7 mouse cellular contexts compared by ENCODE assay signal in the genomic region with DNA sequence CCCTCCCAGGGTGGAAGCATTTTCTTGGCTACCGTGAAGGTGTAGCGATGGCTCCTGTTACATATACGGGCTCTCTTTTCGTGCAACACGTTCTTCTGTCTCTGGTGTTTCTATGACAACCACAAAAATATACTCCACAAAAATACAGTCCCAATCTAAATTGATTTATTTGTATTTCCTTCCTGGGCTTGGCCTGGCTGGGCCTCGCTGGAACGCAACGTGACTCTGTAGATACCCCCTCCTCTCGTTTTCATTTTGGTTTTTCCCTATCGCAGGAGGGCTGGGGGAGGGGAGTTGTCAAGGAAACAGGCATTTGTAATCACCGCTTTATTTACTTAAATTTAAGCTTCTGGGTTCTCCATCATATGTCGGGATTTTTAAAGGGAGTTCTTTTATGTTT. TPM values are rescaled to one million over a fixed set of nuclear protein-coding genes. Genes with fewer than 3 reads are reported as not detected.
DNase-seq lines count a peak whose midpoint lies in the region; ATAC-seq and TF ChIP-seq lines count a peak whose summit lies in the region.

No protein-coding gene starts in this region.

- H3K36me3 ChIP-seq in E14TG2a.4 (ENCODE audit: insufficient read depth, low read length) = peaks cover 14% of the 10 kb centered on the region
- H3K36me3 ChIP-seq in embryonic facial prominence, embryonic 15.5 days = peaks cover 6% of the 10 kb centered on the region; the same call in 1 of the 2 replicates
- peaks cover 5% of the 10 kb centered on the region for H3K36me3 ChIP-seq in hindbrain, embryonic 12.5 days

- in situ Hi-C loops in Patski (cut with MboI; ENCODE audit: low pct_unique_long_range_greater_than_20kb) = loop anchor here (5.0 to 10.0 kb wide), 4 partner anchors 43 to 245 kb away; no protein-coding TSS in a partner anchor

- peaks cover 13% of the 10 kb centered on the region for H3K9me3 ChIP-seq in E14TG2a.4 (ENCODE audit: low read length)
- no peaks in the 10 kb centered on the region for H3K9me3 ChIP-seq in embryonic facial prominence, embryonic 15.5 days (replicated peaks)
- H3K9me3 ChIP-seq in hindbrain, embryonic 12.5 days (replicated peaks) = no peaks in the 10 kb centered on the region

- POLR2A ChIA-PET in Patski (lab: Charles Lee) = interaction anchor here (0.9 kb wide), 1 partner anchor 31 kb away, joined by 3 read pairs; no protein-coding TSS in a partner anchor

- CTCF ChIA-PET in Patski (lab: Charles Lee) = no interaction called here

- 0% methylated on average over 12 of the region's 12 CpGs for WGBS in embryonic facial prominence, embryonic 15.5 days
- WGBS in hindbrain, embryonic 12.5 days = under 1% methylated on average over 12 of the region's 12 CpGs

- ATAC-seq in Patski = peak; percentile 3
- 0 out of 2 replicates have a peak, but pooled peaks have one; percentile 12 for ATAC-seq in embryonic facial prominence, embryonic 15.5 days (ENCODE audit: insufficient number of reproducible peaks, low FRiP score, low TSS enrichment, low read depth)
- peak; percentile 65 for ATAC-seq in hindbrain, embryonic 12.5 days (ENCODE audit: low FRiP score)

- peaks cover 57% of the 10 kb centered on the region for H3K4me1 ChIP-seq in E14TG2a.4 (replicated peaks; ENCODE audit: low read depth, low read length)
- peaks cover 19% of the 10 kb centered on the region for H3K4me1 ChIP-seq in embryonic facial prominence, embryonic 15.5 days
- H3K4me1 ChIP-seq in hindbrain, embryonic 12.5 days = peaks cover 25% of the 10 kb centered on the region

- H3K4me3 ChIP-seq in E14TG2a.4 (replicated peaks; ENCODE audit: low read length) = peak overlapping the region; percentile 83
- H3K4me3 ChIP-seq in embryonic facial prominence, embryonic 15.5 days (replicated peaks) = peak overlapping the region; percentile 66
- H3K4me3 ChIP-seq in hindbrain, embryonic 12.5 days = peak overlapping the region; percentile 64

- peak overlapping the region; percentile 94 for H3K27ac ChIP-seq in embryonic facial prominence, embryonic 15.5 days (replicated peaks)
- H3K27ac ChIP-seq in hindbrain, embryonic 12.5 days = peak overlapping the region; percentile 94

- no peaks in the 10 kb centered on the region for H3K27me3 ChIP-seq in E14TG2a.4 (ENCODE audit: insufficient read depth, low read length)
- no peaks in the 10 kb centered on the region for H3K27me3 ChIP-seq in Patski
- no peaks in the 10 kb centered on the region for H3K27me3 ChIP-seq in embryonic facial prominence, embryonic 15.5 days
- no peaks in the 10 kb centered on the region for H3K27me3 ChIP-seq in hindbrain, embryonic 12.5 days

- H3K4me2 ChIP-seq in embryonic facial prominence, embryonic 15.5 days (replicated peaks) = peak overlapping the region; percentile 95
- peak overlapping the region; percentile 89 for H3K4me2 ChIP-seq in hindbrain, embryonic 12.5 days (replicated peaks)

- no peak for TF ChIP-seq CTCF in E14TG2a.4 (conservative IDR thresholded peaks at IDR 0.05; ENCODE audit: low read length)
- no peak for TF ChIP-seq CTCF in Patski (IDR thresholded peaks at IDR 0.05)

- no peak for DNase-seq in Patski (ENCODE audit: low read depth, low spot score)
- peak; percentile 64 for DNase-seq in layer of hippocampus, adult 9-11 months
- DNase-seq in lung, postnatal 14 days = peak; percentile 44
- peak; percentile 32 to 51 for DNase-seq in right cerebral cortex, postnatal 36 days (ENCODE audit: low spot score in 2 of 2)

- peak overlapping the region; percentile 49 for H3K9ac ChIP-seq in embryonic facial prominence, embryonic 15.5 days
- H3K9ac ChIP-seq in hindbrain, embryonic 12.5 days = peak overlapping the region; percentile 75

RNA-seq across cellular contexts. Expression of gene Agpat4, which starts 1.2 kb away (rescaled TPM):
- polyA plus RNA-seq in Patski (2021) = 44.2 TPM
- 50.8 and 51.3 TPM in 2 replicates for polyA plus RNA-seq in embryonic facial prominence, embryonic 15.5 days (2015; fragmentation: Nextera tagmentation; extraction: Ambion mirVana)
- polyA plus RNA-seq in hindbrain, embryonic 12.5 days (2016; fragmentation: Nextera tagmentation; extraction: Ambion mirVana) = 45.0 and 45.1 TPM in 2 replicates

Comparison
In these comparisons a context has a peak if more than half of its experiments do, and no peak if none do; other contexts are left out.
1. ATAC-seq: peak in every context shown above with its lines; median percentile 65 in hindbrain, embryonic 12.5 days; 12 in embryonic facial prominence, embryonic 15.5 days; 3 in Patski.